Mouse (Mus musculus) right cerebral cortex, postnatal 4 days (tissue): ENCODE results near the gene 2810408A11Rik.

ENCODE experiments used
- DNase-seq: peaks from one replicate; pipeline ENCODE4 v3.0.0-alpha.2; 2022

2810408A11Rik gene

GRCm38 (mm10) chr11:69900471-69901405 lies at the start of gene 2810408A11Rik, which contains the start of gene Neurl4:
2810408A11Rik (minus strand) TSS chr11:69900987.
Neurl4 (plus strand) TSS chr11:69901072.
- peak; percentile 77 for DNase-seq

DNA sequence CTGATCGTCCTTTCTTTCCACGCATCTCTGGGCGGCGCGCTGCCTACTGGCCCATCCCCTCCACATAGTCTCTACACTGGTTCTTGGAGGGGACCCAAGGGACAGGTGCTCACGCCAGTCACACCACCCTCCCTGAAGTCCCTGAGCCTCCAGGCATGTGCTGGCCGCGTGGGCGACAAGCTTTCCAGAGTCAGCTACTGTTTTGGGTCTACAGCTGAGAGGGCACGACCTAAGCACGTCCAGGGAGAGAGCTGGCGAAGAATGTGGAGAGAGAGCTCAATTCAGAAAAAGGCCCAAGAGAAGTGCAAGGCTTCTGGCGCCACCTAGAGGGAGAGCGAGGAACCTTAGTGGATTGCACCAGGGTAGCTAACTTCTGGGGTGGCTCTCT lies 48.0 kb upstream of the 2810408A11Rik start:
- peak; percentile 80 for DNase-seq

- peak; percentile 89 for DNase-seq
These were observed 47.4 kb upstream of the 2810408A11Rik start, which contains the start of gene Slc2a4 for GRCm38 (mm10) chr11:69948066-69948762. Slc2a4 (minus strand) TSS chr11:69948188.

DNA sequence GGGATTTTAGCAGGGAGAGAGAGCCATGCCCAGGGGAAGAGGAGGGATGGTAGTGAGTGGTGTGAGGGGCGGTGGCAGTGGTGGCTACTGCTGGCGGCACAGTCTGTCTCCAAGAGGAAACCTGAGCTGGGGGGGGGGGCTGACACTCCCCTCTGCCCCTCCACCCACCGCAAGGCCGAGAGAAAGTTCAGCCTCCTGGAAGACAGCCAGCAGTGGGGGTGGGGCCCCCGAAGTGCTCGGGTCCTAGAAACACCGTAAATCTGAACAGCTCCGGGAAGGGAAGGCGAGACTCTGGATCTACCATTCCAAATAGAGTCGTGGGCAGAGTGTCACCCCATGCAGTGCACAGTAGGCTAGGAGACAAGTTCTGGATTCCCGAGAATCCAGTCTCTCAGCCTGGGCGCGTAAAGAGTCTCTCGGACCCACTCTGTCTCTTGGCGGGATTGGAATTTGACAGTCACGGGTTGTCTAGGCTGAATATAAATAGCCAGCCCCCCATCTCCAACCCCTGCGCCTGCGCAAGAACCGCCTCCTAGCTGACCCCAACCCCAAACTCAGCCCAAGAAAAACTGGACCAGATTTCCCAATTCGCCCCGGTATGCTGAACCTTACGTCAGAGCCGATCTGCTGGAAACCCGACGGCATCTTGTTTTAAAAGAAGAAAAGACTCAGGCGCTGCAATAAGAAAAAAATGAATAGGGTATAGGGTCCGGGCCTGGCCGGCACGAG lies 46.7 kb upstream of the 2810408A11Rik start:
- DNase-seq: peak; percentile 23

DNA sequence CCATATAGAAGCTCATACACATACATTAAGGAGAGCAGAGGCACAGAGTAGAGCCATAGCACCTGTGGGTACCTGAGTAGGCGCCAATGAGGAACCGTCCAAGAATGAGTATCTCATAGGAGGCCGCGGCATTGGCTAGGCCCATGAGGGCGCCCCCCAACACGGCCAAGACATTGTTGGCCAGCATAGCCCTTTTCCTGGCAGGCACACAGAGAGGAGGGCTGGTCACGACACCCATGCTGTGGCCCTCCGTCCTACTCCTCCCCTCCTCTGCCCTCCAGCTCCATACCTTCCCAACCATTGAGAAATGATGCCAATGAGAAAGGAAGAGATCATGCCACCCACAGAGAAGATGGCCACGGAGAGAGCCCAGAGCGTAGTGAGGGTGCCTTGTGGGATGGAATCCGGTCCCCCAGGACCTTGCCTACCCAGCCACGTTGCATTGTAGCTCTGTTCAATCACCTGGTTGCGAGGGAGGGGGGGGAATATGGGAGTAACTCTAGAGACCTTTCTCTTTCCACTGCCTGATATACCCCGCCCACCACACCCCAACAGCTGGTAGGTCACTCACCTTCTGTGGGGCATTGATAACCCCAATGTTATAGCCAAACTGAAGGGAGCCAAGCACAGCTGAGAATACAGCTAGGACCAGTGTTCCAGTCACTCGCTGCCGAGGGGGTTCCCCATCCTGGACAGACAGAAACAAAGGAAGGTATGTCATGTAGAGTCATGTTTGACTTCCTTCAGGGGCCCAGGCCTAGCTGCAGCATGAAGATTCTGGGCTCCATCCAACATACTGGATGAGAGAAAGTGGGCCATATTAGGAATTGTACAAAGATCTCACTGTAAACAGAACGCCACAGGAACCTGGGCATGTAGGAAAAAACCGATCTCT lies 45.5 kb upstream of the 2810408A11Rik start:
- DNase-seq: no peak

DNA sequence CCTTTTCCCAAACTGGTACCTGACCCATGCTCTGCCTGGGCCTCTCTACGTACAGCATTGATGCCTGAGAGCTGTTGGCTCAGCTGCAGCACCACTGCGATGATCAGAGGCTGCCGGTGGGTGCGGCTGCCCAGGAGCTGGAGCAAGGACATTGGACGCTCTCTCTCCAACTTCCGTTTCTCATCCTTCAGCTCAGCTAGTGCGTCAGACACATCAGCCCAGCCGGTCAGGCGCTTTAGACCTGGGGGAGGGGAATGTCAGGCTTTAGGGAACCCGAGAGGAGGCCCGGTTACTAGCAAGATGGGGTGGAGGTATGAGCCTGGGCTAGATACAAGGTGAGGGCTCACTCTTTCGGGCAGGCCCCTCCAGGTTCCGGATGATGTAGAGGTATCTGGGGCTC lies 44.4 kb upstream of the 2810408A11Rik start:
- no peak for DNase-seq

GRCm38 (mm10) chr11:69940962-69941361 lies 40.2 kb upstream of the 2810408A11Rik start:
- DNase-seq: no peak

DNA sequence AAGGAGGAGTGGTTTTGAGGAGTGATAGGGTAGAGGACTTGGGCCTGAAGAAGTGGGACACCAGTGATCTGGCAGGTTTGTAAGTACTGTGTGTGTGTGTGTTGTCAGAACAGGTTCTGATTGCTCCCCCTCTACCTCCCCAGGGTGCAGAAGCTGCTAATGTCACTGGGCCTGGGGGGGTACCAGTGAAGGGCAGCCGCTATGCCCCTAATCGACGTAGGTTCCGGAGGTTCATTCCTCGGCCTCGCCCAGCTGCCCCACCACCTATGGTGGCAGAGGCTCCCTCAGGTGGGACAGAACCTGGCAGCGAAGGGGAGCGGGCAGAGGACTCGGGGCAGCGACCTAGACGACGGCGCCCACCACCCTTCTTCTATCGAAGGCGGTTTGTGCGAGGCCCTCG lies 38.9 kb upstream of the 2810408A11Rik start:
- no peak for DNase-seq

GRCm38 (mm10) chr11:69939181-69939580 lies 38.4 kb upstream of the 2810408A11Rik start:
- DNase-seq: no peak

DNA sequence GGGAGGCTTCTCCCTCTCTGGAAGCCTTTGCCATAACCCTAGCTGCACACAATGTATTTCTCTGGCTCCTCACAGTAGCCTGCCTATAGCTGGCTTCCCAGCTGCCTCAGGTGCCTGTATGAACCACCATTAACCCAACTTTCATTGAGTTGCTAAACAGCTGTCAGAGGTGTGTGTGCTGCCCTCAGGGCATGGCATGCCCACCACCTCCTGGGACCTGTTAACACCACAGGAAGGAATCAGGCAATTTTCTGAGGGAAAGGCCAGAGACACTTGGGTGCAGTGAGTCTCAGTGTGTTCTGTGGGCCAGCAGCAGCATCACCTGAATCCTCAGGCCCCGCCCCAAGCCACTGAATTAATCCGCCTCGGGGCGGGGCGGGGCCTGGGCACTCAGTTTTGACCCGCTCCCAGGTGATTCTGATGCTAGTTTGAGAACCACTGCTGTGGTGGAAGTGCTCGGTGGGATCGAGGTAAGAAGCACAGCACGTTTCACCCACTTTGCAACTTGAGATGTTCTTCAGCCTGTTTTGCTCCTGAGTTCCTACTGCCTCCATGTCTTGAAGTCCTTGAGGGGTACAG lies 37.7 kb upstream of the 2810408A11Rik start:
- no peak for DNase-seq

- DNase-seq: no peak
These were observed 37.0 kb upstream of the 2810408A11Rik start for GRCm38 (mm10) chr11:69937834-69938233.

DNA sequence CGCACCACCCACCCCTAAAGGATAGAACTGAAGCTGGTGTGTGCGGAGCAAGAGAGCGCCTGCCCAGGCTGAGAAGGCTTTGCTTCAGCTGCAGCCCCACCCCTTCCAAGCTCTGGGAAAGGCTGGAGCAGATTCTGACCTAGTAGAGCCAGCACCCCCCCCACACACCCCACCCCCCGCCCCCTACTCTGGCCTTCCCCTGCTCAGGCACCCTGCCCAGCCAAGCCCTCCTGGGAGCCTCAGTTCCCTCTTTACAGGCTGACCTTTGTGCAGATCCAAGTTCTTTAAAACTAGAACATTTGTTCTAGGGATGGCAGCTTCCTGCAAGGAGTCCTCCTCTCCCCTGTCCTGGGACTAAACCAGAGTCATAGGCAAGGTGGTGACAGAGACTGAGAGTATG lies 36.6 kb upstream of the 2810408A11Rik start:
- no peak for DNase-seq

GRCm38 (mm10) chr11:69936714-69937347 lies 36.0 kb upstream of the 2810408A11Rik start:
- DNase-seq: no peak

DNA sequence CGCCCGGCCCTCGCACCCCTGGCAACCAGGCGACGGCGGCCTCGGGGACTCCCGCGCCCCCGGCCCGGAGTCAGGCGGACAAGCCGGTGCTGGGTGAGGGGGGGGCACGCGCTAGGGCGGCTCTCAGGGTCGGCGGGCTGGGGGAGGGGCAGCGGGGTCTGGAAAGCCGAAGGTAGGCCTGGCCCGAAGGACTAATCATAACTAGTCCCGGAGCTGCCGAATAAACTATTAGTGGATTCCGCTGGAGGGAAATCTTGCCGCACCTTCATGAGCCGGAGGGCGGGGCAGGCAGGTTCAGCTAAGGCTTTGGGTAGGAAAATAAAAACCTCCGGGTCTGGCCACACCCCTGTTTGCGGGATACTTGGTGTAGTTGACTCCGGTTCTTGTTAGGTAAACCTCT lies 35.4 kb upstream of the 2810408A11Rik start:
- DNase-seq: no peak

GRCm38 (mm10) chr11:69935137-69935879 lies 34.5 kb upstream of the 2810408A11Rik start, which contains the start of gene Ybx2:
Ybx2 (plus strand) TSS chr11:69935796.
- DNase-seq: peak; percentile 85

DNA sequence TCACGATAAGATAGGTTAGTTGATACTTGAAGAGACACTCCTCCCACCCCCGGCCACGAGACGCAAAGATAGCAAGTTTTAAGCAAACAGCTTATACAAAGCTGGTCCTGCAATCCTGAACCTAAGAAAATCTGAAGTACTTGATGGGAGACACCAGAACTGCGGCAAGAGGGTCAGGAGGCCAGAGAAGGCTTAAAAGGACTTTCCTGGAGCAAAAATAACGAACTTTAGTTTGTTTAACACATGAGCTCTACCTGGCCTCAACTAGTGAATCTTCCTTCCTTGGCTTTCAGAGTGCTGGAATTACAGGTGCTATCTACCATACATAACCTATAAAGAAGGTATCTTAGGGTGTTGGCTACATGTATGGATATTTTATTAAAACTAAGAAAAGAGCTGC lies 33.9 kb upstream of the 2810408A11Rik start:
- no peak for DNase-seq

DNA sequence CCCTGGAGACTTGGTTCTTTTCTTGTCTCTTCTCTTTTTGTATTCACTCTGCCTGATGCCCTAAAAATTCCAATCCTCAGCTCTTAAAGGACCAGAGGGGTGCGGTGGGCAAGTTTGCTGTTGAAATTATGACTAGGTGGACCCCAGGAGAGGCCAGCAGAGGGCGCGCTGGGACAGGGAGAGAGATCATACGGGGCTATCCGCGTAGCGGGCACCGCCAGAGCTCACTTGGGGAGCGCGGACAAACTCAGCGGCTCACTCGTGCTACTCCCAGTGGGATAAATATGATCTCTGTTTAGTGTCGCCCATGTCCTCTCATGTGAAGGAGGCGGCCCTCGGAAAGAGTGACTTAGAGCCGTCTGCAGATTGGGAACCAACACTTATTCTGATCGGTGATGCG lies 33.4 kb upstream of the 2810408A11Rik start:
- DNase-seq: peak; percentile 100

DNA sequence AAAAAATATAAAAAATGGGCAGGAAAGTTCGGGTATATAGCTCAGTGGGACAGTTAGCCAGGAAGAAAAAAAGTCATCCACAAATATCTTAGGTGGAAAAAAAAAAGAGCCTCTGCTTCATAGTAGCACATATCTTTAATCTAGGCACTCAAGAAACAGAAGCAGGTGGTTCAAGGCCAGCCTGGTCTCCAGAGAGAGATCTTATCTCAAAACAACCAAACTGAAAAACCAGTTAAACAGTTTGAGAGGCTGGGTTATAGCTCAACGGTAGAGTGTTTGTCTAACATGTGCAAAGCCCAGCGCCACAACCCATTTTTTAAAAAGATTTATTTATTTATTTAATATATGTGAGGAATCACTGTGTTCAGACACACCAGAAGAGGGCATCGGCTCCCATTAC lies 32.3 kb upstream of the 2810408A11Rik start:
- no peak for DNase-seq

DNA sequence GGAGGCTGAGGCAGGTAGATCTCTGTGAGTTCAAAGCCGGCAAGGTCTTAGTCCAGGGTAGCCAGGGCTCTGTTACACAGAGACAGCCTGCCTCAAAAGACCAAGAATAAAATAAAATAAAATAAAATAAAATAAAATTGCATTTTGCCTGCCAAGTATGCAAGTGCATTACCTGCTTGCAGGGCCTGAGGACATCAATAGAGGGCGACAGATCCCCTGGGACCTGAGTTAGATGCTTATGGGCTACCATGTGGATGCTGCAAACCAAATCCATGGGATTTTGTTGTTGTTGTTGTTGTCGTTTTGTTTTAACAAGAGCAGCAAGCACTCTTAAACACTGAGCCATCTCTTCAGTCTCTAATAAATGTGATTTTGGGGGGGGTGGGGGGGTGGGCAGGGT lies 31.5 kb upstream of the 2810408A11Rik start:
- DNase-seq: no peak

DNA sequence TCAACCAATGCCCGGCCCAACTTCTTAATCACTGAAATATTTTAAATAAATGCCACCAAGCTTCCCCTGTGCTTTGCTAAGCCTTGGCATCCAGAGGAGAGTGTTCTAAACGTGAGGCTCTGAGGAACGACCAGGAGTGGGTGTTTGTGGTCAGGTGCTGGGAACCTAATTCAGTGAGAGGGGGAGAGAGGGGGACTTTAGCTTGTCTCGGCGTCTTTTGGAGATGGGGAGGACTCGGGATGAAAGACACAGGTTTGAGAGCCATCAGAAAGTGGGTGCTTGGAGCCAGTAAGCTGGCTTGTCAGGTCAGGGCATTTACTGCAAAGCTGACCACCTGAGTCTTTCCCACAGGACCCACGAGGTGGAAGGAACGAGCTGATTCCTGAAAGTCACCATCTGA lies 31.0 kb upstream of the 2810408A11Rik start:
- DNase-seq: no peak
